Mouse (Mus musculus): Measurements from ENCODE around the gene Thbs4.

- TF ChIP-seq CTCF (IDR thresholded peaks at IDR 0.05; ENCODE audit: extremely low read depth, insufficient read depth, insufficient read length, insufficient replicate concordance) (no peak), POLR2A (IDR thresholded peaks at IDR 0.05; ENCODE audit: low read depth, low read length) (no peak)
Measured at GRCm38 (mm10) chr13:92702035-92702434, 92.6 kb downstream of the Thbs4 start.
